Mouse (Mus musculus): ENCODE results near the gene Pcgf1. TPM values are rescaled to one million over a fixed set of nuclear protein-coding genes. Genes with fewer than 3 reads are reported as not detected.

Pcgf1 gene
- polyA plus RNA-seq (2011; ENCODE audit: insufficient read depth, insufficient read length, low replicate concordance, missing spikeins): 32.0 and 40.8 TPM in 2 replicates

- no peak for TF ChIP-seq POLR2A (IDR thresholded peaks at IDR 0.05; ENCODE audit: borderline replicate concordance, control insufficient read depth, low read depth, low read length)
- no peak for TF ChIP-seq CTCF (IDR thresholded peaks at IDR 0.05; ENCODE audit: control insufficient read depth, insufficient read depth, low read length)
- under 1% methylated on average over 54 of the region's 54 CpGs for WGBS
Observed at GRCm38 (mm10) chr6:83077630-83078323, at the start of gene Pcgf1. Pcgf1 (plus strand) TSS chr6:83077869.

GRCm38 (mm10) chr6:83029777-83030176 lies 47.9 kb upstream of the Pcgf1 start:
- peaks cover 4% of the 10 kb centered on the region; the same call in 1 of the 2 replicates for H3K4me1 ChIP-seq (ENCODE audit: control insufficient read depth, insufficient read depth, low read length)
- WGBS: 82% methylated on average over 10 of the region's 10 CpGs
- H3K4me3 ChIP-seq (replicated peaks; ENCODE audit: control insufficient read depth, low read depth, low read length): no peak overlapping the region
- TF ChIP-seq CTCF (IDR thresholded peaks at IDR 0.05; ENCODE audit: control insufficient read depth, insufficient read depth, low read length): no peak
- no peak for TF ChIP-seq POLR2A (IDR thresholded peaks at IDR 0.05; ENCODE audit: borderline replicate concordance, control insufficient read depth, low read depth, low read length)
- no peak overlapping the region for H3K27ac ChIP-seq (ENCODE audit: control insufficient read depth, insufficient read depth, low read depth, low read length, poor library complexity)

More at GRCm38 (mm10) chr6:83077630-83078323, at the start of gene Pcgf1:
- peaks cover 1% of the 10 kb centered on the region for H3K4me1 ChIP-seq (ENCODE audit: control insufficient read depth, insufficient read depth, low read length)
- H3K27ac ChIP-seq (ENCODE audit: control insufficient read depth, insufficient read depth, low read depth, low read length, poor library complexity): peak within 1 kb of the TSS; percentile 75
- H3K4me3 ChIP-seq (replicated peaks; ENCODE audit: control insufficient read depth, low read depth, low read length): peak within 1 kb of the TSS; percentile 86

- no peak overlapping the region for H3K27ac ChIP-seq (ENCODE audit: control insufficient read depth, insufficient read depth, low read depth, low read length, poor library complexity)
- 89% methylated on average over 7 of the region's 7 CpGs for WGBS
- H3K4me1 ChIP-seq (ENCODE audit: control insufficient read depth, insufficient read depth, low read length): peaks cover 2% of the 10 kb centered on the region; the same call in 1 of the 2 replicates
- TF ChIP-seq POLR2A (IDR thresholded peaks at IDR 0.05; ENCODE audit: borderline replicate concordance, control insufficient read depth, low read depth, low read length) (no peak), CTCF (IDR thresholded peaks at IDR 0.05; ENCODE audit: control insufficient read depth, insufficient read depth, low read length) (no peak)
- no peak overlapping the region for H3K4me3 ChIP-seq (replicated peaks; ENCODE audit: control insufficient read depth, low read depth, low read length)
Observed at GRCm38 (mm10) chr6:83031111-83031510, 46.6 kb upstream of the Pcgf1 start.

GRCm38 (mm10) chr6:83031921-83032590 lies 45.6 kb upstream of the Pcgf1 start:
- H3K4me3 ChIP-seq (replicated peaks; ENCODE audit: control insufficient read depth, low read depth, low read length): peak overlapping the region; percentile 95
- TF ChIP-seq CTCF (IDR thresholded peaks at IDR 0.05; ENCODE audit: control insufficient read depth, insufficient read depth, low read length) (no peak), POLR2A (IDR thresholded peaks at IDR 0.05; ENCODE audit: borderline replicate concordance, control insufficient read depth, low read depth, low read length) (no peak)
- H3K27ac ChIP-seq (ENCODE audit: control insufficient read depth, insufficient read depth, low read depth, low read length, poor library complexity): peak overlapping the region; percentile 64; the same call in 1 of the 2 replicates
- peaks cover 2% of the 10 kb centered on the region; the same call in 1 of the 2 replicates for H3K4me1 ChIP-seq (ENCODE audit: control insufficient read depth, insufficient read depth, low read length)
- WGBS: 83% methylated on average over 18 of the region's 18 CpGs

GRCm38 (mm10) chr6:83032769-83033191 lies 44.9 kb upstream of the Pcgf1 start:
- no peaks in the 10 kb centered on the region; the same call in 1 of the 2 replicates for H3K4me1 ChIP-seq (ENCODE audit: control insufficient read depth, insufficient read depth, low read length)
- WGBS: 0% methylated on average over 31 of the region's 31 CpGs
- peak overlapping the region; percentile 95 for H3K4me3 ChIP-seq (replicated peaks; ENCODE audit: control insufficient read depth, low read depth, low read length)
- TF ChIP-seq POLR2A (IDR thresholded peaks at IDR 0.05; ENCODE audit: borderline replicate concordance, control insufficient read depth, low read depth, low read length): peak; percentile 53; the same call in 1 of the 2 replicates
- TF ChIP-seq CTCF (IDR thresholded peaks at IDR 0.05; ENCODE audit: control insufficient read depth, insufficient read depth, low read length): peak; percentile 22; the same call in 1 of the 2 replicates
- peak overlapping the region; percentile 64 for H3K27ac ChIP-seq (ENCODE audit: control insufficient read depth, insufficient read depth, low read depth, low read length, poor library complexity)

GRCm38 (mm10) chr6:83033249-83034185 lies 44.2 kb upstream of the Pcgf1 start, which contains the start of the genes Dok1 and Loxl3:
Dok1 (minus strand) TSS chr6:83033471.
Loxl3 (plus strand) TSS chr6:83034173.
- TF ChIP-seq POLR2A (IDR thresholded peaks at IDR 0.05; ENCODE audit: borderline replicate concordance, control insufficient read depth, low read depth, low read length) (peak; percentile 70), CTCF (IDR thresholded peaks at IDR 0.05; ENCODE audit: control insufficient read depth, insufficient read depth, low read length) (no peak)
- WGBS: 1% methylated on average over 51 of the region's 51 CpGs

DNA sequence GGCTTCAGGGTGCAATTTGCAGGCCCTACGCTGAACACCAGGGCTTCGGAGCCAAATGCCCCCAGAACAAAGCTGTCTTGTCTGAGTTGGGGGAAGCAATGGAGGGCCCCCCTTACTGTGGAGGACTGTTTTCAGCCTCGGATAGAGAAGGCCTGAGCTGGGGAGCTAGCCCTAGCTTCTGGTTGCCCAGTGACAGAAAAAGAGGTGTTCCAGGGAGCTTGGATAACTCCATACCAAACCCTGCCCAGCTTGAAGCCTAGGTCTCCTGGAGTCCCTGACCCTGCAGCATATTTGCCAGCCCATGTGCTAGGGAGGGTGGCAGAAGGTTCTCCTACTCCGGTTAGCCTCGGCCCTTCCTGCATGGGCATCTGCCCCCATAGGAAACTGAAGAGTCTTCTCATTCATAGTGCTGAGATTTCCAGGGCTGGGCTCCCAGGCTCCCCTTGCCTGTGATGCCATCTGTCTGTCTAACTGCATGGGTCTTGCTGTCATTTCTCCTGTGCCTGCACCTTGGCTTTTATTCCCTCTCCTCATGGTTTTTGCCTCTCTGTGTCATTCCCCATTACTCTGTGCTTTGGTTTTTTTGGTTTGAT lies 43.1 kb upstream of the Pcgf1 start:
- Histone ChIP-seq H3K27ac (ENCODE audit: control insufficient read depth, insufficient read depth, low read depth, low read length, poor library complexity) (no peak overlapping the region), H3K4me3 (replicated peaks; ENCODE audit: control insufficient read depth, low read depth, low read length) (no peak overlapping the region), H3K4me1 (ENCODE audit: control insufficient read depth, insufficient read depth, low read length) (peaks cover 3% of the 10 kb centered on the region; the same call in 1 of the 2 replicates)
- 89% methylated on average over 5 of the region's 5 CpGs for WGBS
- no peak for TF ChIP-seq POLR2A (IDR thresholded peaks at IDR 0.05; ENCODE audit: borderline replicate concordance, control insufficient read depth, low read depth, low read length)
- TF ChIP-seq CTCF (IDR thresholded peaks at IDR 0.05; ENCODE audit: control insufficient read depth, insufficient read depth, low read length): no peak

More at GRCm38 (mm10) chr6:83033249-83034185, 44.2 kb upstream of the Pcgf1 start, which contains the start of the genes Dok1 and Loxl3:
- H3K4me3 ChIP-seq (replicated peaks; ENCODE audit: control insufficient read depth, low read depth, low read length): peak within 1 kb of the TSS; percentile 95
- H3K4me1 ChIP-seq (ENCODE audit: control insufficient read depth, insufficient read depth, low read length): peaks cover 3% of the 10 kb centered on the region; the same call in 1 of the 2 replicates
- H3K27ac ChIP-seq (ENCODE audit: control insufficient read depth, insufficient read depth, low read depth, low read length, poor library complexity): peak within 1 kb of the TSS; percentile 79

All from bone marrow, adult 2 months (tissue).